In genomic region chr7:45121404-45121803, GRCm38 (mm10) we compare ENCODE assay signal across 9 mouse cellular contexts. TPM values are rescaled to one million over a fixed set of nuclear protein-coding genes. Genes with fewer than 3 reads are reported as not detected.
DNase-seq lines count a peak whose midpoint lies in the region; ATAC-seq lines count a peak whose summit lies in the region.
"Had no signal": no experiment of that assay in that cellular context is flagged by ENCODE, and none has a peak within 500 bp of the region (broad histone marks: within the 10 kb centered on the region; RNA-seq: fewer than 3 reads in every experiment).

No protein-coding gene starts in this region.

- peaks cover 41% of the 10 kb centered on the region for H3K4me1 ChIP-seq in midbrain, embryonic 13.5 days (replicated peaks)
- H3K4me1 ChIP-seq in midbrain, embryonic 11.5 days (ENCODE audit: control insufficient read depth, insufficient read depth, low read length) = peaks cover 14% of the 10 kb centered on the region
- H3K4me1 ChIP-seq in embryonic facial prominence, embryonic 11.5 days (ENCODE audit: control insufficient read depth, insufficient read depth, low read length) = peaks cover 3% of the 10 kb centered on the region; the same call in 1 of the 2 replicates
- H3K4me1 ChIP-seq in intestine, embryonic 16.5 days (ENCODE audit: control insufficient read depth, insufficient read depth, low read length) = peaks cover 34% of the 10 kb centered on the region

- no peaks in the 10 kb centered on the region for H3K27me3 ChIP-seq in midbrain, embryonic 13.5 days
- no peaks in the 10 kb centered on the region for H3K27me3 ChIP-seq in midbrain, embryonic 11.5 days (ENCODE audit: control insufficient read depth, insufficient read depth, low read length)
- H3K27me3 ChIP-seq in embryonic facial prominence, embryonic 11.5 days (ENCODE audit: control insufficient read depth, insufficient read depth, low read length) = no peaks in the 10 kb centered on the region
- H3K27me3 ChIP-seq in intestine, embryonic 16.5 days (replicated peaks; ENCODE audit: control insufficient read depth, insufficient read depth, low read length) = no peaks in the 10 kb centered on the region

- H3K27ac ChIP-seq in midbrain, embryonic 13.5 days = no peak overlapping the region
- H3K27ac ChIP-seq in midbrain, embryonic 11.5 days (ENCODE audit: low read depth, low read length) = no peak overlapping the region
- H3K27ac ChIP-seq in embryonic facial prominence, embryonic 11.5 days (replicated peaks; ENCODE audit: low read depth, low read length) = no peak overlapping the region
- peak overlapping the region; percentile 60 for H3K27ac ChIP-seq in intestine, embryonic 16.5 days (ENCODE audit: low read length)

- no peak for ATAC-seq in midbrain, embryonic 13.5 days
- ATAC-seq in midbrain, embryonic 11.5 days (ENCODE audit: low FRiP score) = no peak
- no peak for ATAC-seq in embryonic facial prominence, embryonic 11.5 days (replicated peaks; ENCODE audit: insufficient number of reproducible peaks, low FRiP score, low TSS enrichment, low read depth)
- no peak for ATAC-seq in intestine, embryonic 16.5 days

- 82% methylated on average over 8 of the region's 8 CpGs for WGBS in midbrain, embryonic 13.5 days
- WGBS in midbrain, embryonic 11.5 days = 84% methylated on average over 8 of the region's 8 CpGs
- 68% methylated on average over 8 of the region's 8 CpGs for WGBS in embryonic facial prominence, embryonic 11.5 days
- WGBS in intestine, embryonic 16.5 days = 50% methylated on average over 8 of the region's 8 CpGs

- no peak for DNase-seq in midbrain, embryonic 11.5 days (ENCODE audit: low spot score, missing footprints)
- no peak for DNase-seq in embryonic facial prominence, embryonic 11.5 days (ENCODE audit: low spot score)
- peak; percentile 72 for DNase-seq in lung, postnatal 14 days
- peak; percentile 87 for DNase-seq in thymus, postnatal 0 days (ENCODE audit: low spot score)
- no peak for DNase-seq in urinary bladder, adult 18-20 months (ENCODE audit: low spot score in 2 of 2)
- no peak for DNase-seq in left cerebral cortex, adult 8-10 months (ENCODE audit: low spot score in 2 of 2)

- no peak overlapping the region for H3K4me2 ChIP-seq in midbrain, embryonic 13.5 days (replicated peaks)
- H3K4me2 ChIP-seq in midbrain, embryonic 11.5 days = no peak overlapping the region
- no peak overlapping the region for H3K4me2 ChIP-seq in embryonic facial prominence, embryonic 11.5 days (ENCODE audit: low read depth, low read length)
- peak overlapping the region; percentile 64; the same call in 1 of the 2 replicates for H3K4me2 ChIP-seq in intestine, embryonic 16.5 days (ENCODE audit: low read depth, low read length)

- H3K36me3 ChIP-seq in midbrain, embryonic 13.5 days = peaks cover 73% of the 10 kb centered on the region
- H3K36me3 ChIP-seq in midbrain, embryonic 11.5 days (ENCODE audit: control insufficient read depth, insufficient read depth, low read length) = peaks cover 40% of the 10 kb centered on the region
- peaks cover 25% of the 10 kb centered on the region for H3K36me3 ChIP-seq in embryonic facial prominence, embryonic 11.5 days (replicated peaks; ENCODE audit: control insufficient read depth, insufficient read depth, low read depth, low read length)
- H3K36me3 ChIP-seq in intestine, embryonic 16.5 days (ENCODE audit: control insufficient read depth, insufficient read depth, low read length) = peaks cover 38% of the 10 kb centered on the region

- peak overlapping the region; percentile 49 for H3K9ac ChIP-seq in midbrain, embryonic 13.5 days (replicated peaks)
- no peak overlapping the region for H3K9ac ChIP-seq in midbrain, embryonic 11.5 days (ENCODE audit: low read length)
- peak overlapping the region; percentile 22; the same call in 1 of the 2 replicates for H3K9ac ChIP-seq in embryonic facial prominence, embryonic 11.5 days (replicated peaks; ENCODE audit: low read length)
- peak overlapping the region; percentile 55 for H3K9ac ChIP-seq in intestine, embryonic 16.5 days (ENCODE audit: low read depth, low read length)

- H3K4me3 ChIP-seq in midbrain, embryonic 13.5 days (replicated peaks) = no peak overlapping the region
- H3K4me3 ChIP-seq in midbrain, embryonic 11.5 days (ENCODE audit: low read depth, low read length) = no peak overlapping the region
- no peak overlapping the region for H3K4me3 ChIP-seq in embryonic facial prominence, embryonic 11.5 days (ENCODE audit: low read depth, low read length)
- H3K4me3 ChIP-seq in intestine, embryonic 16.5 days (ENCODE audit: low read length) = peak overlapping the region; percentile 6; the same call in 1 of the 2 replicates
- H3K4me3 ChIP-seq: erythroblast, embryonic 14.5 days had no signal

- H3K9me3 ChIP-seq in midbrain, embryonic 13.5 days = no peaks in the 10 kb centered on the region
- no peaks in the 10 kb centered on the region for H3K9me3 ChIP-seq in midbrain, embryonic 11.5 days (ENCODE audit: control insufficient read depth, low read length)
- no peaks in the 10 kb centered on the region for H3K9me3 ChIP-seq in embryonic facial prominence, embryonic 11.5 days (replicated peaks; ENCODE audit: control insufficient read depth, low read length)
- no peaks in the 10 kb centered on the region for H3K9me3 ChIP-seq in intestine, embryonic 16.5 days (ENCODE audit: control insufficient read depth, low read length)

RNA-seq across cellular contexts. Expression of gene Rps11, which starts 2.8 kb away (rescaled TPM):
- 1,074 TPM in 2 replicates for polyA plus RNA-seq in midbrain, embryonic 13.5 days (2015; fragmentation: Nextera tagmentation; extraction: Ambion mirVana)
- 1,376 and 1,392 TPM in 2 replicates for polyA plus RNA-seq in midbrain, embryonic 11.5 days (2014; fragmentation: Nextera tagmentation; extraction: Ambion mirVana)
- polyA plus RNA-seq in embryonic facial prominence, embryonic 11.5 days (2014; fragmentation: Nextera tagmentation; extraction: Ambion mirVana) = 1,561 and 1,602 TPM in 2 replicates
- 1,613 and 1,701 TPM in 2 replicates for polyA plus RNA-seq in intestine, embryonic 16.5 days (2015; fragmentation: Nextera tagmentation; extraction: Ambion mirVana)
- polyA plus RNA-seq in thymus, postnatal 0 days (2015; fragmentation: Nextera tagmentation; extraction: Ambion mirVana) = 2,260 and 2,287 TPM in 2 replicates
- total RNA-seq in left cerebral cortex, adult 8-10 months (2022) = 100 to 1,000 TPM; 467 to 554 (median 521) TPM

RNA-seq across cellular contexts. Expression of gene Rpl13a, which starts 7.2 kb away (rescaled TPM):
- polyA plus RNA-seq in midbrain, embryonic 13.5 days (2015; fragmentation: Nextera tagmentation; extraction: Ambion mirVana) = 838 and 877 TPM in 2 replicates
- polyA plus RNA-seq in midbrain, embryonic 11.5 days (2014; fragmentation: Nextera tagmentation; extraction: Ambion mirVana) = 1,212 and 1,290 TPM in 2 replicates
- polyA plus RNA-seq in embryonic facial prominence, embryonic 11.5 days (2014; fragmentation: Nextera tagmentation; extraction: Ambion mirVana) = 1,418 and 1,436 TPM in 2 replicates
- 1,233 and 1,311 TPM in 2 replicates for polyA plus RNA-seq in intestine, embryonic 16.5 days (2015; fragmentation: Nextera tagmentation; extraction: Ambion mirVana)
- polyA plus RNA-seq in thymus, postnatal 0 days (2015; fragmentation: Nextera tagmentation; extraction: Ambion mirVana) = 2,581 and 2,590 TPM in 2 replicates
- total RNA-seq in left cerebral cortex, adult 8-10 months (2022) = 100 to 1,000 TPM; 804 to 903 (median 864) TPM

RNA-seq across cellular contexts. Expression of gene Gm45713, which starts 14.6 kb away (rescaled TPM):
- polyA plus RNA-seq in midbrain, embryonic 13.5 days (2015; fragmentation: Nextera tagmentation; extraction: Ambion mirVana) = 0.24 TPM in 1 of 2 replicates, not detected in the other
- polyA plus RNA-seq in midbrain, embryonic 11.5 days (2014; fragmentation: Nextera tagmentation; extraction: Ambion mirVana) = 0.17 and 0.60 TPM in 2 replicates
- polyA plus RNA-seq in embryonic facial prominence, embryonic 11.5 days (2014; fragmentation: Nextera tagmentation; extraction: Ambion mirVana) = 0.20 TPM in 1 of 2 replicates, not detected in the other
- polyA plus RNA-seq in intestine, embryonic 16.5 days (2015; fragmentation: Nextera tagmentation; extraction: Ambion mirVana) = 0.20 TPM in 1 of 2 replicates, not detected in the other
- polyA plus RNA-seq in thymus, postnatal 0 days (2015; fragmentation: Nextera tagmentation; extraction: Ambion mirVana) = 1.5 and 2.2 TPM in 2 replicates
- not detected for total RNA-seq in left cerebral cortex, adult 8-10 months (2022)
- polyA plus RNA-seq: erythroblast, embryonic 14.5 days had no signal

RNA-seq across cellular contexts. Expression of gene Flt3l, which starts 14.8 kb away (rescaled TPM):
- polyA plus RNA-seq in midbrain, embryonic 13.5 days (2015; fragmentation: Nextera tagmentation; extraction: Ambion mirVana) = 0.82 and 1.3 TPM in 2 replicates
- 0.40 and 0.97 TPM in 2 replicates for polyA plus RNA-seq in midbrain, embryonic 11.5 days (2014; fragmentation: Nextera tagmentation; extraction: Ambion mirVana)
- 0.52 and 0.67 TPM in 2 replicates for polyA plus RNA-seq in embryonic facial prominence, embryonic 11.5 days (2014; fragmentation: Nextera tagmentation; extraction: Ambion mirVana)
- polyA plus RNA-seq in intestine, embryonic 16.5 days (2015; fragmentation: Nextera tagmentation; extraction: Ambion mirVana) = 2.2 and 2.5 TPM in 2 replicates
- polyA plus RNA-seq in thymus, postnatal 0 days (2015; fragmentation: Nextera tagmentation; extraction: Ambion mirVana) = 21.5 and 24.5 TPM in 2 replicates
- total RNA-seq in left cerebral cortex, adult 8-10 months (2022) = 1 to 10 TPM; 6.5 to 8.2 (median 7.5) TPM

RNA-seq across cellular contexts. Expression of gene Fcgrt, which starts 17.8 kb away (rescaled TPM):
- polyA plus RNA-seq in midbrain, embryonic 13.5 days (2015; fragmentation: Nextera tagmentation; extraction: Ambion mirVana) = 17.6 and 18.4 TPM in 2 replicates
- polyA plus RNA-seq in midbrain, embryonic 11.5 days (2014; fragmentation: Nextera tagmentation; extraction: Ambion mirVana) = 16.1 and 18.3 TPM in 2 replicates
- 12.6 TPM in 2 replicates for polyA plus RNA-seq in embryonic facial prominence, embryonic 11.5 days (2014; fragmentation: Nextera tagmentation; extraction: Ambion mirVana)
- 334 and 458 TPM in 2 replicates for polyA plus RNA-seq in intestine, embryonic 16.5 days (2015; fragmentation: Nextera tagmentation; extraction: Ambion mirVana)
- polyA plus RNA-seq in thymus, postnatal 0 days (2015; fragmentation: Nextera tagmentation; extraction: Ambion mirVana) = 42.6 and 47.6 TPM in 2 replicates
- total RNA-seq in left cerebral cortex, adult 8-10 months (2022) = 10 to 100 TPM; 18.6 to 21.9 (median 19.9) TPM

Comparison
In these comparisons a context has a peak if more than half of its experiments do, and no peak if none do; other contexts are left out.
1. DNase-seq: peak in lung, postnatal 14 days (single experiment) and thymus, postnatal 0 days (single experiment); none in midbrain, embryonic 11.5 days (single experiment), embryonic facial prominence, embryonic 11.5 days (single experiment), urinary bladder, adult 18-20 months (0 of 2) and left cerebral cortex, adult 8-10 months (0 of 2).